Mouse (Mus musculus): ENCODE measurements at regions not wholly inside any gene's neighbourhood (a gene's known extent, or its start where the extent isn't known, plus 50 kb on each side); places are given as distances from the start of the nearest gene placed in this dataset.

DNA sequence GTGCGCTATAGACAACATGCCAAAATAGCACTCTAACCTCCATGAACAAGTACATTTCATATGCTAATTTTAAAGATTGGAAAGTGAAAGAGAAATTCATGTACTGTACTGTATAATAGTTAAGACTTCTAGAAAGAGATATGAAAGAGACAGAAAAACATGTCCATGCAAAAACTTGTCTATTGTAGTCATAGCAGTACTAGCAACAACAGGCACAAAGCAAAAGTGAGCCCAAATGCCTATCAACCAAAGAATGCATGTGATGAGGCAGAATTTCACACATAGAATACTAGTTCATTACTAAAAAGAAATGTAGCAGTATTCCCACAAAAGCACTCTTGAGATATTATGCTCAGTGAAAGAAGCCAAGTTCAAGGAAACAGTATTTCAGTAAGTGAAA is 180.4 kb upstream of the Steap4 start:
- DNase-seq (ENCODE audit: low spot score in 2 of 2): no peak

DNA sequence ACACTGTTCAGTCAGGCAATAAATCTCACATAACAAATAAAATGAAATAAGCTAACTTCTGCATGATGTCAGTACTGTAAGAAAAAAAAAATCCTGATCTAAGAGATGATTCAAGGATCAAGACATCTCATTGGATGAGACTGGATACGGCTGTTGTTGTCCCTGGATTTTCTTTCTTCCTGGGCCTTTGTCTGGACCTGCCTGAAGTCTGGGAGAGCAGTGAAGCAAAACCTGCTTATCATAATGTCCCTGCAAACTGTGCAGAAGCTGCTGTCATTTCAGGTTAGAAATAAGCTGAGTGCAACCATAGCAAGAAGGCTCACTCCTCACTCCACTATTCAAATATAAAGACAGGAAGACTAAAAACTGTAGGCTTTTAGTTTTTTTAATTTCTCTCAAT is 178.0 kb upstream of the Steap4 start:
- DNase-seq (ENCODE audit: low spot score in 2 of 2): no peak

GRCm38 (mm10) chr5:7788406-7788805 is 171.9 kb upstream of the Steap4 start:
- DNase-seq (ENCODE audit: low spot score in 2 of 2): no peak

- DNase-seq (ENCODE audit: low spot score in 2 of 2): no peak
These were observed 171.1 kb upstream of the Steap4 start for GRCm38 (mm10) chr5:7789126-7789525.

DNA sequence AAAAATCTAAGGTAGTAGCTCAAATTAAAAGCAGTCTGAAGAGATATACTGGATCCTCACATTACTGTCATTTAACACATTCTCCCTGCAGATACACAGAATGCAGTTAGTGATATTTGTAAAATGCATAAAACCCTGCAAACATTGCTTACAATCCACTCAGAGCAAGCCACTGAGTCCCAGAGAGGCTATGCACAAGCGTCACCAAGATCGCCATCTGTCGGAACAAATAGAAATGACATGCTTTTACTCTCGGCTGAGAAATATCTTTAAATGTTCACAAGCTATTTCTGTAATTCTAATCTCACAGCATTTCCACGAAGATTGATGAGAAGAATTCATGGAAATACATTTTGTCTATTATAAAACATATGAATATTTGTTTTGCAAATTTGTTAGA is 139.7 kb upstream of the Steap4 start:
- no peak for DNase-seq (ENCODE audit: low spot score in 2 of 2)

DNA sequence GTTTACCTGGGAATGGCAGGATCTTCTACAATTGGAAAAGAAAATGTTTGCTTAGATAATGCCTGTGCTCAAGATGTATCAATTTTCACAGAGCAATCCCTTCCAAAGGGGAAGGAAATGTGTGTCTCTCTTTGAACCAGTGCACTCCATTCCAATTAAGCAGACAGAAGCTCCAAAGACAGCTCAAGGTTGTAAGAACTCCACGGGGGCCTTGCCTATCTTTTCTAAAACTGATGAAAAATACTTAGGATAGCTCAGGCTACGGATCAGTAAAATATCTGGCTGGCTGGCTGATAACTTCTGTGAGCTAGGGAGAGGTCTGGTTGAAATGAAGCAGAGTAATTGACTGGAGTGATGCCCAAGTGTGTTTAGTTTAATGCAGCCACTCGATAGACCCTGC is 138.6 kb upstream of the Steap4 start:
- DNase-seq (ENCODE audit: low spot score in 2 of 2): no peak

DNA sequence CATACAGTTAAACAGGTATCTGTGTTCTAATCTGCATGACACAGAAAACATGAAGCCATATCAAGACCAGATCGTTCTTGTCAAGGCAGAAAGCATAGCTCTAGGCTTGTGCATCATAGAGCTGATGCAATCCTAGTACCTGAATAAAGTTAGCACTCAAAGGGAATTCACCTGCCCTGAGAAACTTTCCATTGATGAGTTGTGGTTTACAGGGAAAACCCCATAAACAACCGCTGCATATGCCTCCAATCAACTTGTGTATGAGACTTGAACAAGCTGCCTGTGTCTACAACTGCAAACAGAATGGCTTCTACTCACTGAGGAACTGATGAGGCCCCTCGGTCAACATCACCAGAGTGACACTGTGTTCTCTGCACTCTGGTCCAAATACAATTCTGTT is 130.6 kb upstream of the Steap4 start:
- no peak for DNase-seq (ENCODE audit: low spot score in 2 of 2)

DNA sequence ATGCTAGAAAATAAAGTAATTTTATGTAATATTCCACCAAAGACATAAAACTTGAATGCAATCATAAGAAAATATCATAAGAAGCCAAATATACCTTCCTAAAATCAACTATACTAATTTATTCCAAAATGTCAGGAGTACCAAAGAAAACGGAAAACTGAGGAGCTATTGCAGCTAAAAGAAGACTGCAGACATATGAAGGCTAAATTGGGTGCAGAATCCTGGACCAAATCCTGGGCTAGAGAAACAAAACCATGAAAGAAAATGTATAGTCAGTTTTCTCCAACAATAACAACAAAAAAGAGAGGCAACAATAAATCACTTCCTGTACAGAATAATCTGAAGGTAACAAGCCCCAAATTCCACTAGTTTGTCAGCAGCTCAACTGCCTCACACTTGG is 126.4 kb upstream of the Steap4 start:
- DNase-seq (ENCODE audit: low spot score in 2 of 2): no peak

DNA sequence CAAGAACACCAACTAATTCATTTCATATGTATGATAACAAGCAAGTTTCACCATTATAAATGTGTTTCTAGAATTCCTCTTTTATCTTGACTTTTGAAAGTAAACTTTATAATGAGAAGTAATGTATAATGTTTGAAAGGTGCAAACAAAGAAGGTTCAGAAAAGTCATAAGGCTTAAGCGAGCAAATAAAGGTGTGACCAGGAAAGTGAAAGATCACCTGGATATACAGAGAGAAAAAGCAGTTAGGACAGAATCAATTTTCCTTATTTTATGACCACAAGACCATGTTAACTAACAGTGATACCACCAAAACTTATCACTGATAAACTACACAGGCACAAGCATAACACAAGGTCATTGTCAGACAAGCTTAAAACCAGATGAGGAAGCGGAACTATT is 97.2 kb upstream of the Steap4 start:
- DNase-seq (ENCODE audit: low spot score in 2 of 2): no peak

- DNase-seq (ENCODE audit: low spot score in 2 of 2): no peak
These were observed 94.1 kb upstream of the Steap4 start for GRCm38 (mm10) chr5:7866041-7866641.

- DNase-seq (ENCODE audit: low spot score in 2 of 2): peak; percentile 4 to 25
These were observed 60.7 kb upstream of the Steap4 start for GRCm38 (mm10) chr5:7899537-7899936.
